Mouse (Mus musculus) c-Kit-positive CD71-positive TER-119-positive erythroid progenitor cells, embryonic 14.5 days (primary cell): ENCODE measurements at regions not wholly inside any gene's neighbourhood (a gene's known extent, or its start where the extent isn't known, plus 50 kb on each side); places are given as distances from the start of the nearest gene placed in this dataset.

ENCODE experiments used
- DNase-seq: peaks from one replicate; pipeline ENCODE4 v3.0.0-alpha.2; 2013; ENCODE audit warnings: low spot score

DNA sequence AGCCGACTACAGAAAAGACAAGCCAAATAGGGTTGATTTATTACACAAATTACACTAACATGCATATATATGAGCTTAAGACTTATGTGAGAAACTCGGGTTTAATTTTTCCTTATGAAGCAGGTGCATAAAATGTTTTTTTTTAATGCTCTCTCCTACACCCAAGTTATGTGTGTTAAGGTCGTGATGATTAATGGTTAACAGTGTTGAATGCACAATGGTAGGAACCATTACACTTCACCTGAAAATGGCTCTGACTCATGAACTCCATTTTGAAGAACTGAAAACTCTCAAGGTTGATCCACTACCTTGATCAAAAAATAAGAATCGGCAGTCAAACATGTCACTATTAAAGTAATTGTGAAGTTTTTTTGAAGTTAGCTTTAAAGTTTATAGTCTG lies 59.4 kb upstream of the Ifne start:
- no peak for DNase-seq

DNA sequence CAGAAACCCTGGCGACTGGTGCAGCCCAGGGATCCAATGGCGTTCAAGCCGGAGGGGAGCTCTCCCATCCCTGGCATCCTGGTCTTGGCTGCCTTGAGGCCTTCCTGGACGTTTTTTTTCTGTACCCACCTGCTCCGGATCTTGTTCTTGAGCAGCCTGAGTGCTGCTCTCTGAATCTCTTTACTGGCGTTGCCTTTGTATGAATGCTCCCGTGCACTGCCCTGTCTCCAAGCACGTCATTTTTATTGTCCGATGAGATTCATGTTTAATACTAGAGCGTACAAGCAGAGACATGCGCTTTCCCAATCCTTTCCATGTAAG lies 58.7 kb upstream of the Ifne start:
- DNase-seq: no peak

DNA sequence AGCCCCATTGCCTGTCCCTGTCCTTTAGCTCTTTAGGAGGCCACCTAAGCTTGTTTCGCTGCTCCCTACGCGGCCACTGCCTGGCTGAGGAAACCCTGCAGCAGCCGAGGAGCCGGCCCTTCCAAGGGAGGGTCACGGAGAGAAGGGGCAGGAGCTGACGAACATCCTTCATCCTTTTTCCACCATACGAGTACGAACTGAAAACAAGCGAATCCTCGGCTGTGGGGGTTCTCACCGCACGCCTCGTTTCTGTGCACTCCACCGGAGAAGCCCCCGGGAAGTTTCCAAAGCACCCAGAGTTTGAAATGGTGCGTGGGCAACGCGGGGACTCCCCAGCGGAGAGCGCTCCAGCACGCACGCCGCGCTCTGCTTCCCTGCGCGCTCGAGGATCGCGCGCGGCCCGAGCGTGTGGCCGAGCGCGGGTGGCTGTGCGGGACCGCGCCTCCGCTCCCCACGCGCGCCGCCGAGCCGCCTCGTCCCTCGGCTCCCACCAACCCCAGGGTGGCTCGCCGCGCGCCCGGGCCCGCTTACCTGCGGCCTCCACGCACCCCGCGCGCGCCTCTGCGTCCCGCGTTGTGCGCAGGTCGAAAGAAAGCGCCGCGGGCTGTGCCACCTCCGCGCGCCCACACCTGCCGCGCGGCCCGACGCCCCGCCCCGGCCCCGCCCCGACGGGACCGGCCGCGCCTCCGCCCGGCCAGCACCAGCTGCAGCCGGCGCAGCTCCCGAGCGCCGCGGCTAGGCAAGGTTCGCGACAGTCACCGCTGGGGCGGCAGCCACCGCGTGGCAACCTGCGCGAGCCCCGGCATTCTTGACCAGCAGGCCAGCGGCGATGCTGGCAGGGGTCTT lies 58.1 kb upstream of the Ifne start:
- peak; percentile 50 for DNase-seq

- no peak for DNase-seq
Observed at GRCm38 (mm10) chr4:88936976-88937375, 57.0 kb upstream of the Ifne start.

- no peak for DNase-seq
Observed at GRCm38 (mm10) chr4:88935901-88936300, 55.9 kb upstream of the Ifne start.

DNA sequence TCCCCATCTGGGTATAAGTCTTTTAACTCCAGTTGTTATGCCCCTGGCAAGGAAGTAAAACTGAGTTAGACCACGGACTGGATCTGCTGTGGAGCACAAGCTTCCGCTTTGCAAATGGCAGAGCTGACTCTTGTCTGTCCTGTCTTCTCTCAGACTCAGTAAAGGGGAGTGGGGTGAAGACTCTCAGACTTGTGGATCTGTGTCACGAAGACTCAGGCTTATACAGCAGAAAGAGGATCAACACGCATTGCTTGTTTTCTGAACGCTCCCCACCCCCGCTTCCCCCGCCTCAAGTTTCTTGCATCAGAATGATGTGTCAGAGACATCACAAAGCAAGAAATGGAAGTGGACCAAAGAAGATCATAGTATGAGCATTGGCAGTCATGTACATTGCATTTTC lies 55.3 kb upstream of the Ifne start:
- DNase-seq: no peak

- DNase-seq: no peak
Observed at GRCm38 (mm10) chr4:88934266-88935025, 54.4 kb upstream of the Ifne start.

DNA sequence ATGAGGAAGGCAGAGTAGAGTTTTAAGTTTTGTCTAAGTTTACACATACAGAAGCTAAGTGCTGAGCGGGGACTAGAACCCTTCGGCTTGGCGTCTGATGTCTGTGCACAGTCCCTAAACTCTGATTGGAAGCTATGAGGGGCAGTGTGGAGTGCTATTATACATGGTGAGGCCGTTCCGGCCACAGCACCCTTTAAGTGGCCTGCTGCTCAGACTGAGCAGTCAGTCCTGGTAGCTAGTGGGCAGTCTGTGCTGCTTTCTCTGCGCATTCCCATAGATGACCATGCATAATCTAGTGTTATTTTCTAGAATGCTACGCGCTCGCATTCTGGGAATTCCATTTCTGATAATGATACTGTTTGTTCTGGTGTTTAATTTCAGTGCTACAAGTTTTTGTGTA lies 51.2 kb upstream of the Ifne start:
- no peak for DNase-seq
